Mouse (Mus musculus): ENCODE data around the gene Il16. TPM values are rescaled to one million over a fixed set of nuclear protein-coding genes. Genes with fewer than 3 reads are reported as not detected.

Gene Il16
- total RNA-seq, 1 experiment from 2014 or later, result 193 TPM

Other genes starting within 250 kb of the Il16 start
- gene Tmc3, start 160.8 kb downstream of the Il16 start, total RNA-seq (2017), result 0.10 to 7.4 TPM (median 0.29 TPM) in 3 replicates
- gene Stard5, start 113.8 kb downstream of the Il16 start, total RNA-seq (2017), result 32.2 to 38.7 TPM (median 38.0 TPM) in 3 replicates
- 2.0 TPM in 1 of 3 replicates, not detected in the others for gene Cfap161, start 49.2 kb upstream of the Il16 start, total RNA-seq (2017)
- 10.3 to 11.2 TPM (median 10.5 TPM) in 3 replicates for gene Tlnrd1, start 138.6 kb upstream of the Il16 start, total RNA-seq (2017)
- gene Mesd, start 138.7 kb upstream of the Il16 start, total RNA-seq (2017), result 14.4 to 59.0 TPM (median 46.0 TPM) in 3 replicates

Measured in monocyte, adult 5-6 weeks (primary cell).